Mouse (Mus musculus) liver, embryonic 12.5 days (tissue): Measurements from ENCODE around the gene Mpp6. TPM values are rescaled to one million over a fixed set of nuclear protein-coding genes. Genes with fewer than 3 reads are reported as not detected.

Experiments used
- ATAC-seq: fragments of 200-750 bp; cut with Nextera tagmentation; 2 replicates; pipeline ENCODE4 v1.8.0; 2017; ENCODE audit warnings: moderate number of reproducible peaks, mild to moderate bottlenecking, moderate library complexity
- H3K27ac ChIP-seq: fragments of 300-500 bp; sonication (generic); 2 replicates; pipeline ENCODE4 v1.5.1; 2016; ENCODE audit warnings: mild to moderate bottlenecking
- H3K27me3 ChIP-seq: fragments of 300-500 bp; sonication (generic); replicated peaks from 2 replicates; pipeline ENCODE4 v1.6.1; 2016; ENCODE audit warnings: mild to moderate bottlenecking, moderate library complexity
- H3K36me3 ChIP-seq: fragments of 300-500 bp; sonication (generic); 2 replicates; pipeline ENCODE4 v1.6.1; 2016; ENCODE audit warnings: mild to moderate bottlenecking, moderate library complexity
- H3K4me1 ChIP-seq: fragments of 300-500 bp; sonication (generic); 2 replicates; pipeline ENCODE4 v1.6.1; 2016
- H3K4me2 ChIP-seq: fragments of 300-500 bp; sonication (generic); 2 replicates; pipeline ENCODE4 v1.6.1; 2016; ENCODE audit warnings: mild to moderate bottlenecking, moderate library complexity
- H3K4me3 ChIP-seq: fragments of 300-500 bp; sonication (generic); 2 replicates; pipeline ENCODE4 v1.5.1; 2016; ENCODE audit warnings: mild to moderate bottlenecking, moderate library complexity
- H3K9ac ChIP-seq: fragments of 300-500 bp; sonication (generic); 2 replicates; pipeline ENCODE4 v1.6.1; 2016; ENCODE audit warnings: mild to moderate bottlenecking, moderate library complexity
- H3K9me3 ChIP-seq: fragments of 300-500 bp; sonication (generic); replicated peaks from 2 replicates; pipeline ENCODE4 v1.6.1; 2016; ENCODE audit warnings: mild to moderate bottlenecking, moderate library complexity
- WGBS: fragments of 180-500 bp; shearing (Covaris S2); methylation state at CpG from one replicate; pipeline ENCODE4 v1.1.7; 2016; ENCODE audit not compliant: insufficient replicate concordance; 5-methylcytosine and 5-hydroxymethylcytosine counted together
- polyA plus RNA-seq: library from polyadenylated mRNA; unstranded; fragments of >200 nt; fragmentation: Nextera tagmentation; extraction: Ambion mirVana; gene quantifications from 2 replicates; pipeline ENCODE4 v1.2.1, GENCODE M21; 2016

The Mpp6 gene
- 51.9 and 53.0 TPM in 2 replicates for polyA plus RNA-seq

DNA sequence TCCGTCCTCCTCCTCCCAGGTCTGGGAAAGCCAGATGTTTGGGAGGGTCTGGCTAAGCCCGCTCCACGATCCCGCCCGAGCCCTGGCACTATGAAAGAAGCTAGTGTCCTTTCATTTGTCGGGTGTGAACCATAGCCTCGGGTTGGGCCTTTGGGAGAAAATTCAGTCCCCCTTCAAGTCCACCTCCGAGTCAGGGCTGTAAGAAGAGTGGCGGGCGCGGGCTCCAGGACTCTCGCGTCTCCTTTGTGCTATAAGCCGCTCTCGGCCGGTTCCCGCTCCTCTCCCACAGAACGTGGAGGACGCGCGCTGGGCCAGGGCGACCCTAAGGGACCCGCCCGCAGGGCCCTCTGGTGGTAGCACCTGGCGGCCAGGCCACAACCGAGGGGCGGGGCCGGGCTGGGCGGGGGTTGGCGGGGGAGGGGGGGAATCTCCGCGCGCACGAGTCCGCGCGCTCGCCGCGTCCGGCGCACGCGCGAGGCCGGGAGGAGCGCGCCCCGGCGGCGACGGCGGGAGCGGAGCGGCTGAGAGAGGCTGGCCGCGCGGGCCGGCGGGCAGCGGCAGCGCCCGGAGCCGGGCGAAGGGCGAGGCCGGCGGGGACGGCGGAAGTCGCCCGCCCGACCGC lies at the start of gene Mpp6:
Mpp6 (plus strand) TSS at position 485 of the 622 bp plus-strand sequence.
- Histone ChIP-seq H3K4me1 (peaks cover 28% of the 10 kb centered on the region), H3K4me2 (peak within 1 kb of the TSS; percentile 87), H3K27ac (peak within 1 kb of the TSS; percentile 79), H3K9ac (peak within 1 kb of the TSS; percentile 84), H3K27me3 (peaks cover 37% of the 10 kb centered on the region), H3K36me3 (no peaks in the 10 kb centered on the region), H3K4me3 (peak within 1 kb of the TSS; percentile 84), H3K9me3 (no peaks in the 10 kb centered on the region)
- peak; percentile 88 for ATAC-seq
- under 1% methylated on average over 73 of the region's 74 CpGs for WGBS

DNA sequence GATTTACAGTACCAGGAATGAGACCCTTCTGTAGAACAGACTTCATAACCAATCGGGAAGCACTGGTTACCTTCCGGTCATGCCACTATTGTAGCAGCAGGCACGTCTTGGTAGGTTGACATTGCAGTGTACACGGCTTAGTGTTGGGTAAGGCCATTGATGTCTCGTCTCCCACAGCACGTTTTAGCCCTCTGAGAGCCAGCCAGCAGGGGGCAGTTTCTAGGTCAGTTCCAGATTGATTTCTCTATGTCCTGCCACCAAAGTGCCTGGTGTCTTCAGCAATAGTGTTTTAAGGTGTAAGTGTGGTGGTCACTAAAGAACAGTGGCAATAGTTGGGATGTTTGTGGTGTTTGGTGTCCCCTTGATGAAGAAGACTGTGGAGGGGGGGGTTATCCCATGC lies 43.9 kb upstream of the Mpp6 start:
- no peak for ATAC-seq
- Histone ChIP-seq H3K27me3 (no peaks in the 10 kb centered on the region), H3K4me3 (no peak overlapping the region), H3K4me2 (no peak overlapping the region), H3K36me3 (no peaks in the 10 kb centered on the region), H3K9me3 (no peaks in the 10 kb centered on the region), H3K4me1 (no peaks in the 10 kb centered on the region), H3K9ac (no peak overlapping the region), H3K27ac (no peak overlapping the region)
- WGBS: 68% methylated on average over 6 of the region's 6 CpGs

DNA sequence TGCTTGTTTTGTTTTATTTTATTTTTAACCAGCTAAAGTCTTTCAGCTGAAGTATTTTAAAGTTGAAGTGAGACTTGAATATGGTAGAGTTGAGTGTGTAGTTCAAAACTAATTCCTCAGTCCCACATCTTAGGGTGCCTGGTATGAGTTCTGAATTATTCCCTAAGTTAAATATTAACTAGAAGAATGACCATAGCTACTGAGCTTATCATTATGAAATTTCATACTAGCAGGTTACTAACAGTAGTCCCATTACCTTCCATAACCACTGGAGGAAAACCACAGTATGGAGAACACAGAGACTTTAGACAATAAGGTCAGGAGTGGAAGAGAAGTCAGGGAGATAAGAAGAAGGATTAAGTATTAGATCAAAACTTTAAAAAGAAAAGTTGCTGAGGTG lies 41.6 kb upstream of the Mpp6 start:
- H3K27me3 ChIP-seq: no peaks in the 10 kb centered on the region
- H3K4me1 ChIP-seq: no peaks in the 10 kb centered on the region
- H3K36me3 ChIP-seq: no peaks in the 10 kb centered on the region
- H3K4me3 ChIP-seq: no peak overlapping the region
- H3K27ac ChIP-seq: no peak overlapping the region
- ATAC-seq: no peak
- H3K9me3 ChIP-seq: no peaks in the 10 kb centered on the region
- H3K9ac ChIP-seq: no peak overlapping the region
- H3K4me2 ChIP-seq: no peak overlapping the region

DNA sequence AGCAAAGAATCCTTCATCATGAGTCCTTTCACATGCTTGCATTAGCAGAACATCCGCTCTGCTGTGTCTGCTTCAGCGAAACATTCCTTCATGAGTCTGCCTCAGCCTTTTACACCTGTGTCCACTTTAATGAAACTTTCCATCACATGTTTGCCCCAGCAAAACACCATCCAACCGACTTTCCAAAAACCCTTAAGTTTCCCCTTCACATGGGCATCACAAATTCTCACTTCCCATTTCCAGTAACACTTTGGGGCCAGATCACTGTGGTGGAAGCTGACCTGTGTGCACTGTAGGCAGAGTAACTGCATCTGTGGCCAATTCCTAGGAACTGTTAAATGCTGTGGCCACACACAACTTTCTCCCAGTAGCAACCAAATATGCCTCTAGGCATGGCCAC lies 34.8 kb upstream of the Mpp6 start:
- Histone ChIP-seq H3K4me1 (no peaks in the 10 kb centered on the region), H3K36me3 (no peaks in the 10 kb centered on the region), H3K4me3 (no peak overlapping the region), H3K27me3 (no peaks in the 10 kb centered on the region), H3K9ac (no peak overlapping the region), H3K9me3 (no peaks in the 10 kb centered on the region), H3K27ac (no peak overlapping the region), H3K4me2 (no peak overlapping the region)
- ATAC-seq: no peak
- 60% methylated on average over 3 of the region's 3 CpGs for WGBS

DNA sequence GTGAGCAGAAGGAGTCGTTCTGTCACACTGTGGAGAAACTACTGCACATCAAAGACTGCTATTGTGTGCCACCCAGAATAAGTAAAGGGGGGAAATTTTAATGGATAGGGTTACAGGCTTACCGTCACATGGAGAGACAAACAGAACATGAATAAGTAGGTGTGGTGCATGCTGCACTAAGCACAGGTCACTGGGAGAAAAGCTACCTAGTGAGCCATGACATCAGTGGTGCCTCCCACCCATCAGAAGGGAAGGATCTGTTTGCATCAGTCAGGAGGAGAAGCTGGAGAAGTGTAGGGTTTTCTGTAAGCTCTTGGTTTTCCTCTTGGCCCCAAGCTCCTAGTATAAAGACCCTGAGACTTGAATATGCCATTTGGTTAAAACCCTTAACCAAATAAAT lies 33.6 kb upstream of the Mpp6 start:
- Histone ChIP-seq H3K36me3 (no peaks in the 10 kb centered on the region), H3K4me3 (no peak overlapping the region), H3K9me3 (no peaks in the 10 kb centered on the region), H3K27ac (no peak overlapping the region), H3K27me3 (no peaks in the 10 kb centered on the region), H3K9ac (no peak overlapping the region), H3K4me2 (no peak overlapping the region), H3K4me1 (no peaks in the 10 kb centered on the region)
- ATAC-seq: no peak
- 73% methylated on average over 2 of the region's 2 CpGs for WGBS

- Histone ChIP-seq H3K36me3 (no peaks in the 10 kb centered on the region), H3K4me2 (no peak overlapping the region), H3K9ac (no peak overlapping the region), H3K27ac (no peak overlapping the region), H3K9me3 (no peaks in the 10 kb centered on the region), H3K27me3 (0 out of 2 replicates have a peak, but pooled peaks cover 2% of the 10 kb centered on the region), H3K4me3 (no peak overlapping the region), H3K4me1 (no peaks in the 10 kb centered on the region)
- ATAC-seq: no peak
- 77% methylated on average over 7 of the region's 7 CpGs for WGBS
Observed at GRCm38 (mm10) chr6:50080431-50080830, 29.6 kb upstream of the Mpp6 start.

DNA sequence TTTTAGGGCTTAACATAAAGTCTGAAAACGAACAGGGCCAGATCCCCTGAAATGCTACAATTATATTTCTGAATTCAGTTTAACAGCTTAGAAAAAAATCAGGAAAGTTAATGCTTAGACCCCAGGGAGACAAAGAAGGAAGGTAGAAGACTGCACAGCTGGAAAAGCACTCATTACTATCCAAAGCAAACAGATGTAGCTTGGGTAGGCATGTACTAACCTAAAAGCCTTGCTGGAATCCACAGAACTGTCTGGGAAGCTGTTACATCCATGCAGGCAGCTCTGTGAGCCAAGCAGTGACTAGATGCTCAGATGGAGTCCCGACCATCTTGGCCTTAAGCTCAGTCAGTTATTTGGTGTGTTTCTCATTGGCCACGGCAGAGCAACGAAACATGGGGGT lies 24.8 kb upstream of the Mpp6 start:
- H3K9ac ChIP-seq: no peak overlapping the region
- 59% methylated on average over 4 of the region's 4 CpGs for WGBS
- no peaks in the 10 kb centered on the region for H3K4me1 ChIP-seq
- H3K36me3 ChIP-seq: no peaks in the 10 kb centered on the region
- H3K4me2 ChIP-seq: no peak overlapping the region
- H3K27me3 ChIP-seq: 0 out of 2 replicates have a peak, but pooled peaks cover 2% of the 10 kb centered on the region
- H3K27ac ChIP-seq: no peak overlapping the region
- H3K4me3 ChIP-seq: no peak overlapping the region
- no peaks in the 10 kb centered on the region for H3K9me3 ChIP-seq
- ATAC-seq: no peak

GRCm38 (mm10) chr6:50089333-50089732 lies 20.7 kb upstream of the Mpp6 start:
- Histone ChIP-seq H3K4me2 (no peak overlapping the region), H3K27ac (no peak overlapping the region), H3K4me1 (no peaks in the 10 kb centered on the region), H3K9ac (no peak overlapping the region), H3K9me3 (no peaks in the 10 kb centered on the region), H3K4me3 (no peak overlapping the region), H3K27me3 (0 out of 2 replicates have a peak, but pooled peaks cover 2% of the 10 kb centered on the region), H3K36me3 (no peaks in the 10 kb centered on the region)
- 34% methylated on average over 5 of the region's 5 CpGs for WGBS
- no peak for ATAC-seq

GRCm38 (mm10) chr6:50090221-50090620 lies 19.8 kb upstream of the Mpp6 start:
- H3K36me3 ChIP-seq: no peaks in the 10 kb centered on the region
- no peak overlapping the region for H3K4me2 ChIP-seq
- 54% methylated on average over 7 of the region's 7 CpGs for WGBS
- H3K27me3 ChIP-seq: no peaks in the 10 kb centered on the region
- H3K9ac ChIP-seq: no peak overlapping the region
- H3K27ac ChIP-seq: no peak overlapping the region
- H3K4me3 ChIP-seq: no peak overlapping the region
- no peaks in the 10 kb centered on the region for H3K9me3 ChIP-seq
- no peak for ATAC-seq
- H3K4me1 ChIP-seq: no peaks in the 10 kb centered on the region

DNA sequence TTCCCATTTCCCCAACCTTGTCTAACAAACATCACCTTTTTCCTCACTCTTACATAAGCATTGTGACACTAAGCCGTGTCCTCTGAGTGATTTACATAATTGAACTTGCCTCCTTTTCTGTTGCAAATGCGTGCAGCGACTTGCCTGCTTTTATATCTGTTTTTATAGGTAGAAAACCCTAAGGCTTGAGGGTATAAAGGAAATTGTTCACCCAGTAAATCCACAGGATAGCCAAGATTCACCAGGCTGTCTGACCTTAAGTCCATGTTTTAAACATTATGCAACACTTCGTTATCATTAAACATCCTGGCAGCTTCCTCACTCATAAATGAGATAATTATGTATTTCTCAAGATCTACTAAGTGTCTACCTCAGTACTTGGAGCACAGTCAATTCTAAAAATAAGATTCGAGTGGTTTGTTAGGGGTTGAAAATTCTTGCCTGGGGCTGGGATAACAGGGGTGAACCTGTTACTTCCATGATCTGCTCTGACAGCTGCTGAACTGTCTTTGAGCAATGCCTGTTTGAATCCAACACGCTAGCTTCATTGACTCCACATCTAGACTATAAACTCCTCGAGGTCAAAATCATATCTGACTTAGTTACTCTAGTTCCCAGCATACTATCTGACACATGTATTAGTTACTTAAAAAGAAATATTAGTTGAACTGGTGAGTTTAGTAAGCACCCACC lies 18.4 kb upstream of the Mpp6 start:
- 59% methylated on average over 7 of the region's 7 CpGs for WGBS
- Histone ChIP-seq H3K4me2 (no peak overlapping the region), H3K27me3 (no peaks in the 10 kb centered on the region), H3K27ac (no peak overlapping the region), H3K9ac (no peak overlapping the region), H3K9me3 (no peaks in the 10 kb centered on the region), H3K4me3 (no peak overlapping the region), H3K36me3 (no peaks in the 10 kb centered on the region), H3K4me1 (no peaks in the 10 kb centered on the region)
- ATAC-seq: no peak

- Histone ChIP-seq H3K4me1 (peaks cover 26% of the 10 kb centered on the region), H3K36me3 (no peaks in the 10 kb centered on the region), H3K9me3 (no peaks in the 10 kb centered on the region), H3K4me2 (peak overlapping the region; percentile 87), H3K27me3 (peaks cover 37% of the 10 kb centered on the region), H3K9ac (peak overlapping the region; percentile 55), H3K27ac (no peak overlapping the region), H3K4me3 (peak overlapping the region; percentile 84)
- 5% methylated on average over 15 of the region's 15 CpGs for WGBS
- no peak for ATAC-seq
Observed at GRCm38 (mm10) chr6:50109201-50109756, 762 bp upstream of the Mpp6 start.

DNA sequence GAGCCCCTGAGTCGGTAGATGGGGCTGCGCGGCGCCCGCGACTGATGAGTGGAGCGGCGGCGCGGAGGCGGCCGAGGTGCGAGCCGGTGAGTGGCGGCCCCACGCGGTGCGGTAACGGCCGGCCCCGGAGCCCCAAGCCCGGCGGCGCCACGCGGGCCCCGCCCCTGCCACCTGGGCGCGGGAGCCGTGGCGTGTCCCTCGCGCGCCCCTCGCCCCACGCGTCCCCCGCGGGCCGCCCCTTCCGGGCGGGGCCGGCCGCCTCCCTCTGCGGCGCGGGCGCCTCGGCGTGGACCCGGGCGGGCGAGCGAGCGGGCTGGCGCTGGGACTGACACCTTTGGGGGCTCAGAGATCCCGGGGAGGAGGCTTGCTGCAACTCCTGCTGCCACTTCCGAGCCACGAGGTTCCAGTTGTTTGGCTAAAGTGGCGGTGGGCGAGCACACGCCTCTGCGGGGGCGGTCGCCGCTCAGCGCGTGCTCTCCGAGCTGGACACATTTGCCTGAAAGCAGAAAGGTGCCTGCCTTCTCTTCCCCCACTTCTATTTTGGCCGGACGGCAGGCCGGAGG lies 419 bp downstream of the Mpp6 start:
- Histone ChIP-seq H3K4me3 (peak overlapping the region; percentile 84), H3K27ac (peak overlapping the region; percentile 79), H3K4me1 (peaks cover 28% of the 10 kb centered on the region), H3K27me3 (peaks cover 35% of the 10 kb centered on the region), H3K9me3 (no peaks in the 10 kb centered on the region), H3K36me3 (no peaks in the 10 kb centered on the region), H3K9ac (peak overlapping the region; percentile 84), H3K4me2 (peak overlapping the region; percentile 87)
- peak; percentile 66 for ATAC-seq
- WGBS: 0% methylated on average over 45 of the region's 72 CpGs
